Mouse (Mus musculus) urinary bladder, adult 18-20 months (tissue): ENCODE results near the gene Sbpl.
A peak's percentile ranks its signal among the peaks of the same experiment; 100 is the strongest.

Source experiments
- DNase-seq, 2 experiments: peaks; one replicate each; pipeline ENCODE4 v3.0.0; 2022; ENCODE audit warnings: low spot score in 2 of 2, mixed read lengths in 2 of 2

Gene Sbpl

GRCm38 (mm10) chr17:23955174-23955573 is at the start of gene Sbpl:
Gene Sbpl, minus strand, starts transcription at chr17:23955274.
- no peak for DNase-seq

- no peak for DNase-seq
These were observed 49.1 kb upstream of the Sbpl start for GRCm38 (mm10) chr17:24004071-24004665.

GRCm38 (mm10) chr17:24000404-24000803 is 45.3 kb upstream of the Sbpl start:
- peak in 1 of 2 experiments; percentile 33 for DNase-seq

- DNase-seq: peak; percentile 47 to 63
These were observed 43.3 kb upstream of the Sbpl start for GRCm38 (mm10) chr17:23998383-23998782.

- peak; percentile 65 to 79 for DNase-seq
These were observed 42.8 kb upstream of the Sbpl start, which contains the start of gene Prss22 for GRCm38 (mm10) chr17:23997901-23998300. Gene Prss22, minus strand, starts transcription at chr17:23998100.

- no peak for DNase-seq
These were observed 40.3 kb upstream of the Sbpl start for GRCm38 (mm10) chr17:23995421-23995820.

GRCm38 (mm10) chr17:23994667-23995066 is 39.6 kb upstream of the Sbpl start:
- DNase-seq: no peak

GRCm38 (mm10) chr17:23993559-23994428 is 38.7 kb upstream of the Sbpl start:
- DNase-seq: peak; percentile 82 to 86

GRCm38 (mm10) chr17:23992789-23993553 is 37.9 kb upstream of the Sbpl start:
- DNase-seq: no peak

- DNase-seq: no peak
These were observed 34.7 kb upstream of the Sbpl start for GRCm38 (mm10) chr17:23989802-23990201.

- no peak for DNase-seq
These were observed 29.9 kb upstream of the Sbpl start for GRCm38 (mm10) chr17:23984989-23985388.

- no peak for DNase-seq
These were observed 27.8 kb upstream of the Sbpl start for GRCm38 (mm10) chr17:23982912-23983311.

- DNase-seq: no peak
These were observed 25.3 kb upstream of the Sbpl start, which contains the start of gene Prss30 for GRCm38 (mm10) chr17:23980297-23980909. Gene Prss30, minus strand, starts transcription at chr17:23980566.

- no peak for DNase-seq
These were observed 24.4 kb upstream of the Sbpl start for GRCm38 (mm10) chr17:23979471-23979870.

- DNase-seq: no peak
These were observed 21.6 kb upstream of the Sbpl start for GRCm38 (mm10) chr17:23976665-23977064.

GRCm38 (mm10) chr17:23971315-23971714 is 16.2 kb upstream of the Sbpl start:
- DNase-seq: no peak

- DNase-seq: peak; percentile 52 to 76
These were observed 14.2 kb upstream of the Sbpl start for GRCm38 (mm10) chr17:23969231-23969630.

- DNase-seq: no peak
These were observed 13.7 kb upstream of the Sbpl start for GRCm38 (mm10) chr17:23968780-23969179.

GRCm38 (mm10) chr17:23966658-23967401 is 11.8 kb upstream of the Sbpl start:
- peak in 1 of 2 experiments; percentile 49 for DNase-seq

GRCm38 (mm10) chr17:23965805-23966425 is 10.8 kb upstream of the Sbpl start:
- DNase-seq: no peak
